Mouse (Mus musculus) megakaryocyte, embryonic 14.5 days (primary cell): ENCODE results near the gene Stox2.

Experiments used
- FLI1 ChIP-seq: IDR thresholded peaks from 2 replicates; pipeline ENCODE4 v1.6.1; 2012; ENCODE audit warnings: low read length, inconsistent platforms, mixed read lengths
- GATA1 ChIP-seq: IDR thresholded peaks from 3 replicates; pipeline ENCODE4 v1.6.1; 2012; ENCODE audit warnings: mixed read lengths, low read length, inconsistent platforms, borderline replicate concordance

DNA sequence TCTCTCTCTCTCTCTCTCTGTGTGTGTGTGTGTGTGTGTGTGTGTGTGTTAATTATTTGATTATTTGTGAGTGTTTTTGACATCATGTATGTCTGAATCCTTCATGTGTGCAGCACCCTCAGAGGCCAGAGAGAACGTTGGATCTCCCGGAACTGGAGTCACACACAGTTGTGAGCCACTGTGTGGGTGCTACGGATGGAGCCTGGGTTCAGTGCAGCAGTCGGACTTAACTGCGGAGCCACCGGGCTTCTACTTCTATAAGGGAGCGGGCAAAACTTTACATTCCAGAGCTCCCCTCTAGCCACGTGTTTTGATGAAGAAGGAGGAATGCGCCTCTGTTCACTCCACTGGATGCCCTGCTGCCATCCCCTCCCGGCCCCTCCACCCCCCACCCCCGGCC is 311.4 kb downstream of the Stox2 start:
- TF ChIP-seq GATA1 (no peak), FLI1 (no peak)
